Mouse (Mus musculus) testis, adult 2 months (tissue): ENCODE measurements around the gene Ino80. TPM values are rescaled to one million over a fixed set of nuclear protein-coding genes. Genes with fewer than 3 reads are reported as not detected.
A peak's percentile ranks its signal among the peaks of the same experiment; 100 is the strongest.

Source experiments
- H3K27ac ChIP-seq: fragments of 200-500 bp; 2 replicates; pipeline ENCODE4 v1.5.1; 2012; ENCODE audit warnings: low read depth, low read length; ENCODE audit not compliant: control insufficient read depth, insufficient read depth
- H3K27me3 ChIP-seq: fragments of 200-500 bp; 2 replicates; pipeline ENCODE4 v1.6.1; 2012; ENCODE audit warnings: mild to moderate bottlenecking, low read length, moderate library complexity; ENCODE audit not compliant: control insufficient read depth, insufficient read depth
- H3K36me3 ChIP-seq: fragments of 200-500 bp; 2 replicates; pipeline ENCODE4 v1.6.1; 2012; ENCODE audit warnings: mild to moderate bottlenecking, low read length; ENCODE audit not compliant: control insufficient read depth, insufficient read depth
- H3K4me1 ChIP-seq: fragments of 200-500 bp; 2 replicates; pipeline ENCODE4 v1.6.1; 2012; ENCODE audit warnings: low read length; ENCODE audit not compliant: control insufficient read depth, insufficient read depth
- H3K4me3 ChIP-seq: fragments of 200-500 bp; 2 replicates; pipeline ENCODE4 v1.5.1; 2012; ENCODE audit warnings: low read depth, mild to moderate bottlenecking, low read length, moderate library complexity, mixed read lengths; ENCODE audit not compliant: control insufficient read depth
- CTCF ChIP-seq: fragments of 200-500 bp; IDR thresholded peaks from 2 replicates; pipeline ENCODE4 v1.5.1; 2012; ENCODE audit warnings: low read depth, mild to moderate bottlenecking, inconsistent platforms, low read length, moderate library complexity; ENCODE audit not compliant: control insufficient read depth, insufficient read depth, insufficient replicate concordance
- POLR2A ChIP-seq: fragments of 200-500 bp; IDR thresholded peaks from 2 replicates; pipeline ENCODE4 v1.6.1; 2012; ENCODE audit warnings: low read depth, mild to moderate bottlenecking, inconsistent platforms, low read length, moderate library complexity; ENCODE audit not compliant: control insufficient read depth
- polyA plus RNA-seq: library from polyadenylated mRNA; depleted of rRNA; stranded (reverse); fragments of >200 nt; gene quantifications from 2 replicates; pipeline ENCODE4 v1.2.3, GENCODE M21; 2012; rRNA removed

Ino80 gene
- 6.1 and 6.7 TPM in 2 replicates for polyA plus RNA-seq

DNA sequence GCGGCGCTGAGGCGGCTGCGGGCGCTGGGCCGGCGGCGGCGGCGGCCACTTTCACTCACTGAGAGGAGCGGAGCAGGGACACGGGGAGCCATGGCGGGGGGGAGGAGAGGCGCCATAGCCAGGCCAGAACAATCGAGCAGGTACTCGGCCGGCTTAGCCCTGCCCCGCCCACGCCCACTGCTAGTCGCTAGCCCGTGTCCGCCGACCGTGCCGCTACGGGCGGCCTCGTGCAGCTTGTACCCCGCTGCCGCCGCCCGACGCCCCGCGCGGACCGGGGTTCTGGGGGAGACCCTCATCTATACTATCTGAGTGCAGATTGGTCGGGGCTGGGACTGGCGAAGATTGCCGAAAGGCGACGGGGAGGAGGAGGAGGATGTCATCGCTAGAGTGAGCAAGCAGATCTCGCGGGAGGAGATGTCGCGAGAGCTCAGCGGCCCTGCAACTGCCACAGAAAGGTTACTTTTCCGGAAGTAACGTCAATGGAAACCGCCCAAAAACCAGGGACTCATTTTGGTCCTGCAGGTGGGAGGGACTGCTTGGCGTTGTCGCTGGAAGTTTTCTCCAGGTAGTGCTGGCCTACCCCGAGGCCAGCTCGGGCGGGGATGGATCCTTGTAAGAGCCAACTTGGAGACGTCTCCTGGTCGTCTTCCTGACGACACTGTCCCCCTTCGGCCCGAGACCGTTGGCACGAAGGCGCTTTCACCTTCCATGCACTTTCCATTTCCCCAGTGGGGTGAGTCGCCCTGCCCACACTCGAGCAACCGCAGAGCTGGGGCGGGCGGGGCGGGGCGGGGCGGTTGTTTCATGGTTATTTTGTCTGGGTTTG, at the start of gene Ino80:
Ino80 (minus strand) TSS at position 117 of the 826 bp plus-strand sequence.
- Histone ChIP-seq H3K4me1 (peaks cover 2% of the 10 kb centered on the region), H3K27ac (peak within 1 kb of the TSS; percentile 100), H3K36me3 (no peaks in the 10 kb centered on the region; the same call in 1 of the 2 replicates), H3K4me3 (peak within 1 kb of the TSS; percentile 99), H3K27me3 (no peaks in the 10 kb centered on the region)
- peak; percentile 98 for TF ChIP-seq POLR2A
- no peak for TF ChIP-seq CTCF

DNA sequence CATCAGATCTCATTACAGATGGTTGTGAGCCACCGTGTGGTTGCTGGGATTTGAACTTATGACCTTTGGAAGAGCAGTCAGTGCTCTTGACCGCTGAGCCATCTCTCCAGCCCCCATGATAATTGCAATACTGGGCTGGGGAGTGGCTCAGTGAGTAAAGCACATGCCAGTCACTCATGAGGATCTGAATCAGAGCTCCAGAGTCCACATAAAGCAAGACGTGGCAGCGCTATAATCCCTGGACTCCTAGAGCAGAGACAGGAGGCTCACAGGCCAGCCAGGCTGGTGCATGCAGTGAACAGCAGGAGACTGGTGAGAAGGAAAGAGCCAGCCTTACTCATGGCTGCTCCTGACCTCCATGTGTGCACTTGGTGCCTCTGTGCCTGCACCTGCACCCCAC, 47.9 kb upstream of the Ino80 start:
- TF ChIP-seq CTCF (no peak), POLR2A (no peak)
- no peaks in the 10 kb centered on the region for H3K4me1 ChIP-seq
- H3K27me3 ChIP-seq = no peaks in the 10 kb centered on the region
- H3K36me3 ChIP-seq = peaks cover 4% of the 10 kb centered on the region
- no peak overlapping the region for H3K27ac ChIP-seq
- H3K4me3 ChIP-seq = no peak overlapping the region

DNA sequence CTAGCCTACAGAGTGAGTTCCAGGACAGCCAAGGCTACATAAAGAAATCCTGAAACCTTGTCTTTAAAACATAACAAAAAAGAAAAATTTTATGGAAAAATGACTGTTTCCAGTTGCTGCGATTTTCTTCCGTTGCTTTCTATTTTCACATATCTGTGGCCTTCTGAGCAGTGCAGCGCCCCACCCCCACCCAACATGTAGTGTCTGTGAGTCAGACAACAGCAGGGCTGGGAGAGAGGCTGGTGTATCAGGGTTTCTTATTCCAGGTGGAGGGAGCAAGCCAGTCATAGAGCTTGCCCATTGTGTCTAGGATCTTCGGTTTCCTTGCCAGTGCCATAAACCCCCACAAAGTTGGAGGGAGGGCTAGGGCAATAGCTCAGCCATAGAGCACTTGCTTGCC, 46.3 kb upstream of the Ino80 start:
- H3K4me3 ChIP-seq = no peak overlapping the region
- no peaks in the 10 kb centered on the region for H3K4me1 ChIP-seq
- peaks cover 1% of the 10 kb centered on the region for H3K36me3 ChIP-seq
- no peaks in the 10 kb centered on the region for H3K27me3 ChIP-seq
- H3K27ac ChIP-seq = no peak overlapping the region
- TF ChIP-seq POLR2A (no peak), CTCF (no peak)

DNA sequence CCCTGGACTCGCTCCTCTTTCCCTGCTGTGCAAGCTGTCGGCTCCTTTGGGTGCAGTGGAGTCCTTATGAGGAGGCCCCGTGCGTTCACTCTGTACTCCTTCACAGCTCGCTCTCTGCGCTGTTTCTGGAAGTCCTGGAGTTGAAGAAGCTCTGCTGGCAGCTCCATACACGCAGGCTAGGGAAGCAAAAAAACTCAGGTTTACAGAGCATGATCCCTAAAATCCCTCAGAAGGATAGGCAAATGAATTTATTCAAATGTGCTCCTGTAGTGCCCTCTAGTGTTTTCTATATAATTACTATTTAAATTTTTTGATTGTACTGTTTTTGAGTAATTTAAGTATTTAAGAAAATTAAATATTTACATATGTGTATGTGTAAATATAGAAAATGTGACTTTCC, 43.1 kb upstream of the Ino80 start:
- Histone ChIP-seq H3K27me3 (no peaks in the 10 kb centered on the region), H3K27ac (no peak overlapping the region), H3K4me3 (no peak overlapping the region), H3K36me3 (peaks cover 1% of the 10 kb centered on the region), H3K4me1 (no peaks in the 10 kb centered on the region)
- TF ChIP-seq POLR2A (no peak), CTCF (no peak)

DNA sequence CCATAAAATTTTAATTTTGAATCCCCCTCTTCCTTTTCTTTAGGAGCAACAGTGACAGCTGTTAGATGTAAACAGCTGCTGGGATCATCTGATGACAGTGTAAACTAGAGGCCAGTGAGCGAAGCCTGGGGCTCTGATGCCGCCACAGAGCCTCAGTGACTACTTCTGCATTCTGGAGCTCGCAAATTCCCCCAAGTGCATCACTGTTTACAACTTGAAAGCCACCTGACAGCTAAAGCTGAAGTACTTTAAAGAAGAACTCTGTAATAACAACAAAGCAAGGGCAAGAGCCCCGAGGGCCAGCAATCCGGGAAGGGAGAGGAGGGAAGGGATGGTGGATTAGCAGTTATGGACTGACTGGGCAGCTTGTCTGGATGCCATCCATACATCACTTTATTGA, 39.3 kb upstream of the Ino80 start:
- TF ChIP-seq CTCF = no peak
- no peak for TF ChIP-seq POLR2A

DNA sequence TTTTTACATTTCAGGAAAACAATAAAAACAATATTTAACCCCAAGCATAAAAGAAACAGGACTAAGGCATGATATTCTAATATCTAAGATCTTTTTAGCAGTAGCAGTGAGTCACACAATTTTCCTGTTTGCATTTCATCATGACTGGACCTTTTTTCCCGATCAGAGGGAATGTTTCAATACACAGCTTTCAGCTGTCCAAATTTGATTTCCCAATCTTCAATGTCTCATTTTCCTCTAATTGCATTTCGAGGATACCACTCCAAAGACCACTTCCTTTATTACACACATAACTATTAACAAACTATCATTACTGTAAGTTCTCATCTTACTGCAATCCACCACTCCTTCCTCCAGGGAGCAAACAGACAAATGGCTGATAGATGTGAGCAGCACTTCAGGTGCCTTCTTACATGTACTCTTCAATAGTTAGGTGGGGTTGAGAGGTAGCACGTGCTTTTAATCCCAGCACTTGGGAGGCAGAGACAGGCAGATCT, 36.6 kb upstream of the Ino80 start:
- Histone ChIP-seq H3K27ac (no peak overlapping the region), H3K27me3 (no peaks in the 10 kb centered on the region), H3K4me3 (no peak overlapping the region), H3K36me3 (no peaks in the 10 kb centered on the region), H3K4me1 (no peaks in the 10 kb centered on the region)
- TF ChIP-seq CTCF (no peak), POLR2A (no peak)

More for the DNA sequence above, 39.3 kb upstream of the Ino80 start:
- Histone ChIP-seq H3K4me1 (no peaks in the 10 kb centered on the region), H3K36me3 (peaks cover under 1% of the 10 kb centered on the region; the same call in 1 of the 2 replicates), H3K4me3 (no peak overlapping the region), H3K27ac (no peak overlapping the region), H3K27me3 (no peaks in the 10 kb centered on the region)

DNA sequence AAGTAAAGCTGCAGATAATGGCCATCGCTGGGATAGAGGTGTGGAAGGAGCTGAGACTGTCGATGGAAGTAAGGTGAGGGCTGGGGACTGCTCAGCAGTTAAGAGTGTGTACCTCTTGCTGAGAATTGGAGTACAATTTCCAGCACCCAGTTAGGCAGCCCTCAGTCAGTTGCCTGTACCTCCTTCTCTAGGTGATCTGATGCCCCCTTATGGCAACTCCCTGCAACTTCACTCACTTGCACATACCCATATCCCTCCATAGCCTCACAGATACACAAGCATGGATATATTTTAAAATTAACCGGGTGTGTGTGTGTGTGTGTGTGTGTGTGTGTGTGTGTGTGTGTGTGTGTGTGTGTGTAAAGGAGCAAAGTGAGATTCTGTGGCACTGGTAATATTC, 34.8 kb upstream of the Ino80 start:
- Histone ChIP-seq H3K4me3 (no peak overlapping the region), H3K36me3 (no peaks in the 10 kb centered on the region), H3K27ac (no peak overlapping the region), H3K27me3 (no peaks in the 10 kb centered on the region), H3K4me1 (no peaks in the 10 kb centered on the region)
- TF ChIP-seq POLR2A = no peak
- peak; percentile 16; the same call in 1 of the 2 replicates for TF ChIP-seq CTCF
